Mouse (Mus musculus) liver, embryonic 11.5 days (tissue): ENCODE data around the gene Ccdc42. TPM values are rescaled to one million over a fixed set of nuclear protein-coding genes. Genes with fewer than 3 reads are reported as not detected.
A peak's percentile ranks its signal among the peaks of the same experiment; 100 is the strongest.

Experiments used
- ATAC-seq: fragments of 200-750 bp; cut with Nextera tagmentation; replicated peaks from 2 replicates; pipeline ENCODE4 v1.8.0; 2017; ENCODE audit warnings: moderate number of reproducible peaks, mild to moderate bottlenecking, moderate TSS enrichment, moderate library complexity; ENCODE audit not compliant: low FRiP score
- DNase-seq: peaks from one replicate; pipeline ENCODE4 v3.0.0-alpha.2; 2017; ENCODE audit warnings: low spot score
- H3K27ac ChIP-seq: fragments of 300-500 bp; sonication (generic); 2 replicates; pipeline ENCODE4 v1.5.1; 2014; ENCODE audit warnings: mild to moderate bottlenecking, low read depth, low read length, control low read depth
- H3K27me3 ChIP-seq: fragments of 300-500 bp; sonication (generic); replicated peaks from 2 replicates; pipeline ENCODE4 v1.6.1; 2014; ENCODE audit warnings: low read length, mixed read lengths; ENCODE audit not compliant: control insufficient read depth, insufficient read depth
- H3K36me3 ChIP-seq: fragments of 300-500 bp; sonication (generic); 2 replicates; pipeline ENCODE4 v1.6.1; 2014; ENCODE audit warnings: mild to moderate bottlenecking, low read length, moderate library complexity, mixed read lengths; ENCODE audit not compliant: control insufficient read depth, insufficient read depth
- H3K4me1 ChIP-seq: fragments of 300-500 bp; sonication (generic); replicated peaks from 2 replicates; pipeline ENCODE4 v1.6.1; 2014; ENCODE audit warnings: low read length, mixed read lengths; ENCODE audit not compliant: control insufficient read depth, insufficient read depth
- H3K4me2 ChIP-seq: fragments of 300-500 bp; sonication (generic); 2 replicates; pipeline ENCODE4 v1.6.1; 2014; ENCODE audit warnings: mild to moderate bottlenecking, control low read depth, moderate library complexity
- H3K4me3 ChIP-seq: fragments of 300-500 bp; sonication (generic); 2 replicates; pipeline ENCODE4 v1.5.1; 2014; ENCODE audit warnings: low read depth, low read length, control low read depth
- H3K9ac ChIP-seq: fragments of 300-500 bp; sonication (generic); 2 replicates; pipeline ENCODE4 v1.6.1; 2014; ENCODE audit warnings: low read depth, low read length, control low read depth
- H3K9me3 ChIP-seq: fragments of 300-500 bp; sonication (generic); 2 replicates; pipeline ENCODE4 v1.6.1; 2016; ENCODE audit warnings: low read length, inconsistent platforms, mixed read lengths; ENCODE audit not compliant: control insufficient read depth
- WGBS: fragments of 180-500 bp; shearing (Covaris S2); extraction: QIAGEN DNeasy Blood & Tissue Kit; methylation state at CpG from one replicate; pipeline ENCODE4 v1.1.7; 2014; 5-methylcytosine and 5-hydroxymethylcytosine counted together
- polyA plus RNA-seq: library from polyadenylated mRNA; unstranded; fragments of >200 nt; fragmentation: Nextera tagmentation; extraction: Ambion mirVana; gene quantifications from 2 replicates; pipeline ENCODE4 v1.2.1, GENCODE M21; 2014

Gene Ccdc42
- polyA plus RNA-seq, 1 experiment from 2014 or later = 0.56 TPM

DNA sequence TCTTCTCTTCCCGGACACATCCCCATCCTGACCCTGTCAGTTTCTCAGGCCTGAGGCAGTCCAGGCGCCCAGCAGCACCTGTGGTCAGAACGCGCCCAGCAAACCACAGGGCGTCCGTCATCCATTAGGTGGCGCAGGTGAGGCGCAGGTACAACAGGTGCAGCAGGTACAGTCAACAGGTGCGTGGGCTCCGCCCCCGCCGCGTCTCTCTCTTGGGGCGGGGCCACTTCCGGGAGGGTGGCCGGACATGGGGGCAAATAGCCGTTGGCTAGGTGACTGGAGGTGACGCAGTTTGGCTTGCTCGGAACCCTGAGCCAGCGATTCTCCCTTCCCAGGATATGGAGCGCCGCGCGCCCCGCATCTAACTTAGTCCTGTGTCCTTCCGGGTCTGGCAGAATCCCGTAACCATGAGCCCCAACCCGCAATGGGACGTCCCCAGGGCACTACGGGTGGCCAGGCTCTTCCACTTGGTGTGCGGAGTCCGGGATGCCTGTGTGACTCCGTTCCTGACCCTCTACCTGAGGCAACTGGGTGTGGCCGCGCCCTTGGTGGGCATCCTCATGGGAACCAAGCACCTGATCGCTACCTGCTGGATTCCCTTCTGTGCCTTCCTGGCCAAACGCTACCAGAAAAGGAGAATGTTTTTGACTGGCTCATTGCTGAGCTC is 30.8 kb upstream of the Ccdc42 start, which contains the start of gene Mfsd6l:
Mfsd6l (plus strand) TSS at position 269 of the 667 bp plus-strand sequence.
- H3K9ac ChIP-seq = no peak within 1 kb of the TSS
- WGBS = 17% methylated on average over 37 of the region's 37 CpGs
- H3K4me1 ChIP-seq = no peaks in the 10 kb centered on the region
- peak within 1 kb of the TSS; percentile 40 for H3K4me2 ChIP-seq
- H3K27me3 ChIP-seq = peaks cover 6% of the 10 kb centered on the region; the same call in 1 of the 2 replicates
- no peak within 1 kb of the TSS for H3K27ac ChIP-seq
- no peaks in the 10 kb centered on the region for H3K36me3 ChIP-seq
- ATAC-seq (no peak), DNase-seq (no peak)
- H3K4me3 ChIP-seq = 0 out of 2 replicates have a peak within 1 kb of the TSS, but pooled peaks have one; percentile 14
- no peaks in the 10 kb centered on the region for H3K9me3 ChIP-seq

DNA sequence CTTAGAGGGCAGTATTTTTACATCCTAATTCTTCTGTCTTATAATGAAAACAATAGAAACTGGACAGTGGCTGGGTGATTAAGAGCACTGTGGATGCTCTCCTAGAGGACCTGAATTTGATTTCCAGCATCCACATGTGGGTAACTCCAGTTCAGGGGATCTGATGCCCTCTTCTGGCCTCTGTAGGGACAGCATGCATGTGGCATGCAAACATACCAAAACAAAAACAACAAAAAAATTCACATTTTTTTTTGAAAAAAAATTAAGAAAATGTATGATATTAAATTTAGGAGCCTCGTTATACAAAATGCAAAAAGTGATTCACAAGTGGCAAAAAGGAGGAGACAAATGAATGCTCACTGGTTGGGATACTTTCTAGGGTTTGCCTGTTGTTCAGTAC is 27.3 kb upstream of the Ccdc42 start:
- DNase-seq (no peak), ATAC-seq (no peak)
- Histone ChIP-seq H3K4me1 (no peaks in the 10 kb centered on the region), H3K9me3 (no peaks in the 10 kb centered on the region), H3K4me3 (no peak overlapping the region), H3K36me3 (no peaks in the 10 kb centered on the region), H3K27me3 (peaks cover 6% of the 10 kb centered on the region; the same call in 1 of the 2 replicates), H3K27ac (no peak overlapping the region), H3K9ac (no peak overlapping the region), H3K4me2 (no peak overlapping the region)
- 26% methylated on average over 1 of the region's 1 CpGs for WGBS

DNA sequence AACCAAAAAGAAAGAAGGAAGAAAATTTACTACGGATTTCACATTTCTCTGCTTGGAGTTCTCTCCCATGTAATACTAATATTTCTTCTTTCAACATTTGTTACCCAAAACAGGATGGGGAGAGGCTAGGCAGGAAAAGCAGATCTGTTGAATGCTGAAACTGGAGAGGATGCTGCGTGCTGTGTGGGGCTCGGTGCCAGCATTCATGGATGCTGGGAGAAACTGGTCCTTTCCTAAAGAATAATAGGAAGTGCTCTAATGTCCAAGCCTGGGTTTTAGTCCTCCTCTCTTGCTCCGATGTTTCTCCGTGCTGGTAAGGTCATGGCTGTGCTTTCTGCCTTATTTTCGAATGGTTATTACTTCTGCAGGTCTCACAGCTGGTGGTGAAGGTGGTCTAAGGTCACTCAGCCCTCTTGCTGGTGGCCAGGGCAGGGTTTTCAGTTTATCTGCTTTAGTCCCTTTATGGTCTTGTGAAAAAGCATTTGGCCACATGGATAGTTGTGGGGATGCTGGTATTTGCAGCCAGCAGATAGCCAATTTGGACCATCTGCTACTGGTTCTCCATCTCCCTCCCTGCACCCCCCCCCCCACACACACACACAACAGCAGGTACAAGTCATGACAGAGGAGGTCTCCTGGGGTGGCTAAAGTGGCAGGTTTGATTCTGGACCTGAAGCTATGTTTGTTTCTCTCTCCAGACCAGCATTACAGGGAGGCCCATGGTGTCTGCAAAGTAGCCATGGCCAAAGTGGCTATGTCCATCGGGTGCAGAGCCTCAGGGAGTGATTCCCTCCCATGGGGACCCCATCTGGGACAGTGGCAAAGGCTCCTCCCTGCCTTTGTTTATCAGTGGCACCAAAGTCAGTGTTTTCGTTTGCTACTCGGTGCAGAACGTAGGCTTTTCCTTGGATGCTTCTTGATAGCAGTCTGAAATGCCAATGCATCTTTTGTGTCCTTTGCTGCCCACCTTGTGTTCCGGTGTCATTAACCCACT is 24.6 kb upstream of the Ccdc42 start:
- no peak overlapping the region for H3K4me2 ChIP-seq
- H3K9me3 ChIP-seq = no peaks in the 10 kb centered on the region
- H3K36me3 ChIP-seq = no peaks in the 10 kb centered on the region
- ATAC-seq = no peak
- H3K4me3 ChIP-seq = no peak overlapping the region
- WGBS = 78% methylated on average over 11 of the region's 11 CpGs
- no peak overlapping the region for H3K27ac ChIP-seq
- no peak for DNase-seq
- H3K9ac ChIP-seq = no peak overlapping the region
- H3K27me3 ChIP-seq = no peaks in the 10 kb centered on the region
- H3K4me1 ChIP-seq = no peaks in the 10 kb centered on the region; the same call in 1 of the 2 replicates

DNA sequence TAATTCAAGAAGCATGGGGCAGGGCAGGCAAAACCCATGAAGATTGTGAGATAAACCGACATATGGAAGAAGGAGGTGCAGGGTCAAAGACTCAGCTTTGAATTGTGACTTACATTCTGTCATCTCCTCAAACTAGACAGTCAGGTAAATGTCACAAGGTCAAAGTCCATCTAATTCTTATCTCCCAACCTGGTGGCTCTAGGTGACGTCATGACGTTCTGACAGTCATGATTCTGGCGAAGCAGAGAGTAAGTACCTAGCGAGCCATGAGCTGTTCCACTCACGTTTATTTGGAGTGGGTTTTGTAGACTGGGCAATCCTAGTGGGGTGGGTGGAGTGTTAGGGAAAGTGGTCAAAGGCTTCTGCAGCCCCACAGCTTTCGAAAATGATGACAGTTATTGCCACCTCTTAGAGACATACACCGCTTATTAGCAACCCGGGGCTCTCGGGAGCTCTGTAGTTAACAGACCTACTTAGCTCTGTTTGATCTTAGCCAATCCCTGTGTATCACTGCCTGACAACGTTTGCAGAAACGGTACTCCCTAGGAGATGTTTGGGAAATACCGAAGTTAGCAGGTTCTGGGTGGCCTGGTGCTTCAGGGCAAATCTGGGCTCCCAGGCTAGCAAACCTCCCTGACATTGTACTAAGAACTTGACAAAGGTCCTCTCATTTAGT is 22.3 kb upstream of the Ccdc42 start:
- H3K4me2 ChIP-seq = no peak overlapping the region
- no peaks in the 10 kb centered on the region; the same call in 1 of the 2 replicates for H3K4me1 ChIP-seq
- H3K9ac ChIP-seq = no peak overlapping the region
- DNase-seq (no peak), ATAC-seq (no peak)
- no peak overlapping the region for H3K27ac ChIP-seq
- 69% methylated on average over 13 of the region's 13 CpGs for WGBS
- H3K4me3 ChIP-seq = no peak overlapping the region
- no peaks in the 10 kb centered on the region for H3K9me3 ChIP-seq
- no peaks in the 10 kb centered on the region for H3K27me3 ChIP-seq
- H3K36me3 ChIP-seq = no peaks in the 10 kb centered on the region

DNA sequence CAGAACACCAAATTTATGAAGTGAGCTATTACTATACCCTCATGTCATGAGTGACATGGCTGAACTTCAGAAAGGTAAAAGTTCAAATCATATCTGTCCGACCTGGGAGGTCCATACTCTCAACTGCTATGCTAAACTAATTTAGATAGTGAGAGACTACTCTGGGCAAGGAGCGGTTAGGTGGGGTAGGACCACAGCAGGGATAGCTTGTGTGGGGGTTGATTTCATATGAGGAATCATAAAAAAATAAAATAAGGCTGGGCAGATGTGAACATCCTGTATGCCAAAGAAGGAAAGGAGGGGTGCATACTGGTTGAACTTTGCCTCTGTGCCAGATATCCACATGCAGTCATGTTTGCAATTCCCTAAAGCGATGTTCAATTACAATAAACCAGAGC is 21.8 kb upstream of the Ccdc42 start:
- WGBS = 79% methylated on average over 3 of the region's 3 CpGs
- no peak for DNase-seq
- Histone ChIP-seq H3K4me3 (no peak overlapping the region), H3K4me2 (no peak overlapping the region), H3K9me3 (no peaks in the 10 kb centered on the region), H3K36me3 (no peaks in the 10 kb centered on the region), H3K27ac (no peak overlapping the region), H3K4me1 (no peaks in the 10 kb centered on the region; the same call in 1 of the 2 replicates), H3K27me3 (no peaks in the 10 kb centered on the region), H3K9ac (no peak overlapping the region)
- no peak for ATAC-seq

DNA sequence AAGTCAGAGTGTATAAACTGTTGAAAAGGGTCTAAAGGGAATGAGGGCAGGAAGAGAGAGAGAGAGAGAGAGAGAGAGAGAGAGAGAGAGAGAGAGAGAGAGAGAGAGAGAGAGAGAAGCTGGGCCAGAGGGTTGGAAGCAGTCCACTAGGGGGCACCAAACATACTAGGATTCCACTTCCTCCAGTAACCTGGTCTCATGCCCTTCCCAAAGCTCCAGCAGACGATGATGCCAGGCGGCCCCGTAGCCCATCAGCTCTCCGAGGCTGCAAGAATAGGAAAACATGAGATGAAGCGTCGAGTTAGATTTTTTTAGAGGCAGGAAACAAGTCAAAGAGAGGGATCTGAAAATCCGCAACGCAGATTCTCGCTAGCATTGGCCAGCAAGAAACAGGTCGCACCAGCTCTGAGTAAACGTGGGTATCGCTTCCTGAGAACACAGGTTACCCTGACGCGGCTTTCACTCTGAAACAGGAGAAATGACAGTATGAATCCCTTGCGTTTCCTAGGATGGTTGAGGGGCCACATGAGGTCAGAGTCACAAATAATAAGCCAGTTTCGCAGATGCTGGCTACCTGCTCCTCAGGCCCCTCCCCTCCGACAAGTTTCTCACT is 20.3 kb upstream of the Ccdc42 start:
- H3K4me1 ChIP-seq = no peaks in the 10 kb centered on the region; the same call in 1 of the 2 replicates
- H3K4me3 ChIP-seq = no peak overlapping the region
- no peak overlapping the region for H3K27ac ChIP-seq
- peak overlapping the region; percentile 58 for H3K4me2 ChIP-seq
- no peaks in the 10 kb centered on the region for H3K9me3 ChIP-seq
- no peak overlapping the region for H3K9ac ChIP-seq
- H3K36me3 ChIP-seq = no peaks in the 10 kb centered on the region
- WGBS = 19% methylated on average over 17 of the region's 17 CpGs
- no peaks in the 10 kb centered on the region for H3K27me3 ChIP-seq
- ATAC-seq (no peak), DNase-seq (peak; percentile 56)

DNA sequence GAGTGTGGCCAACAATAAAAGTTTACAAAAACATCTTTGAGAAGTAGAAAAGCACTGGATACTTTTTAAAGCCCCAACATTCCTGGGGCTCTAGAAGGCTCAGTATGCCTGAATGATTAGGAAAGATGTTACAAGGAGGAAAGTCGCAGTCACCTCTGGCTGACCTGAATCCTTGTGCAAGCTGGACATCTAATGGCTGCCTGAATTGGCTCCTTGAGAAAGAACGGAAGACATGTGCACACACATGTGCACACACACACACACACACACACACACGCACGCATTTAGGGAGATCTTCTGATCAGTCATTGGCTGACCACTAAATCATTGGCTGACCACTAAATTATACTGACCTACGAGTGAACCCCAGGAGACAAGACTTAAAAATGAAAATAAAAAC is 16.0 kb upstream of the Ccdc42 start:
- ATAC-seq = no peak
- WGBS = 81% methylated on average over 5 of the region's 5 CpGs
- no peaks in the 10 kb centered on the region for H3K36me3 ChIP-seq

DNA sequence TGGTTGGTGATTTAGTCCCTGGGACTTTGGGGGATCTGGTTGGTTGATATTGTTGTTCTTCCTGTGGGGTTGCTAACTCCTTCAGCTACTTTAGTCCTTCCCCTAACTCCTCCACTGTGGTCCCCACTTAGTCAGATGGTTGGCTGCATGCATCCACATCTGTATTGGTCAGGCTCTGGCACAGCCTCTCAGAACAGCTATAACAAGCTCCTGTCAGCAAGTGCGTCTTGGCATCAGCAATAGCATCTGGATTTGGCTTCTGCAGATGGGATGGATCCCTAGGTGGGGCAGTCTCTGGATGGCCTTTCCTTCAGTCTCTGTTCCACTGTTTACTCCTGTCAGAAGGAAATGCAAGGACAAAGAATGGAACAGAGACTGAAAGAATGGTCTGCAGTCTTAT is 9.7 kb upstream of the Ccdc42 start:
- ATAC-seq = no peak
- no peaks in the 10 kb centered on the region for H3K27me3 ChIP-seq
- no peaks in the 10 kb centered on the region for H3K36me3 ChIP-seq
- H3K9ac ChIP-seq = no peak overlapping the region
- H3K27ac ChIP-seq = no peak overlapping the region
- no peaks in the 10 kb centered on the region for H3K4me1 ChIP-seq
- no peak for DNase-seq
- no peak overlapping the region for H3K4me3 ChIP-seq
- 97% methylated on average over 1 of the region's 1 CpGs for WGBS
- no peaks in the 10 kb centered on the region for H3K9me3 ChIP-seq
- H3K4me2 ChIP-seq = no peak overlapping the region

More for the DNA sequence above, 16.0 kb upstream of the Ccdc42 start:
- Histone ChIP-seq H3K4me1 (no peaks in the 10 kb centered on the region; the same call in 1 of the 2 replicates), H3K4me2 (no peak overlapping the region), H3K4me3 (no peak overlapping the region), H3K27me3 (no peaks in the 10 kb centered on the region), H3K27ac (no peak overlapping the region), H3K9me3 (no peaks in the 10 kb centered on the region), H3K9ac (no peak overlapping the region)
- no peak for DNase-seq
